10 mouse cellular contexts compared by ENCODE assay signal in the genomic region with DNA sequence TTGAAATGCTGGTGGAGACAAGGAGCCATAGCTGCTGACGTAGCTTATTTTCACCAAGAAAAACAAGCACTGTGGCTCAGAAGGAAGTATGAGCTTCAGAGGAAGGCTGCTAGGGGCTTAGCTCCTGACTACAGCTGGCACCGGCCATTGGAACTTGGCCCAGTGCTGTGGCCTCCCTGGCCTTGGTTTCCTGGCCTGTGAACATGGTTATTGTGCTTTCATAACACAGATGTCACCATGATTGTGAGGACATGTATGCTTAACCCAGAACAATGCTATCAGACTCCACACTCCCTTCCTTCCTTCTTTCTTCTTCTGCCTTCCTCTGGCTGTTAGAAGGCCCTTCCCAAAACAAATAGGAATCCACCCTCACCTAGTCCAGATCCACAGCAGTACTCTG.
A peak's percentile ranks its signal among the peaks of the same experiment; 100 is the strongest.
DNase-seq lines count a peak whose midpoint lies in the region; ATAC-seq and TF ChIP-seq lines count a peak whose summit lies in the region.
"Had no signal": no experiment of that assay in that cellular context is flagged by ENCODE, and none has a peak within 500 bp of the region (broad histone marks: within the 10 kb centered on the region; RNA-seq: fewer than 3 reads in every experiment).

No protein-coding gene starts in this region.

- H3K4me1 ChIP-seq in heart, embryonic 12.5 days (replicated peaks): no peaks in the 10 kb centered on the region
- H3K4me1 ChIP-seq: hindbrain, embryonic 13.5 days; limb, embryonic 15.5 days had no signal

- peak; percentile 24 for DNase-seq in gastrocnemius, adult 2 months
- no peak for DNase-seq in gastrocnemius, adult 8-10 months (ENCODE audit: low spot score in 2 of 2)
- peak; percentile 80 for DNase-seq in kidney, postnatal 14 days
- peak; percentile 67 for DNase-seq in lung, postnatal 36 days
- no peak for DNase-seq in layer of hippocampus, adult 9-11 months
- DNase-seq in thymus, postnatal 0 days (ENCODE audit: low spot score): no peak
- DNase-seq in right cerebral cortex, postnatal 10 days (ENCODE audit: low spot score in 2 of 2): no peak

- H3K4me3 ChIP-seq in gastrocnemius, adult 2 months: no peak overlapping the region
- no peak overlapping the region for H3K4me3 ChIP-seq in heart, embryonic 12.5 days
- H3K4me3 ChIP-seq: hindbrain, embryonic 13.5 days; limb, embryonic 15.5 days had no signal

- no peaks in the 10 kb centered on the region for H3K9me3 ChIP-seq in heart, embryonic 12.5 days (replicated peaks)
- H3K9me3 ChIP-seq: hindbrain, embryonic 13.5 days; limb, embryonic 15.5 days had no signal

- no peak overlapping the region for H3K27ac ChIP-seq in gastrocnemius, adult 2 months
- no peak overlapping the region for H3K27ac ChIP-seq in heart, embryonic 12.5 days (ENCODE audit: poor library complexity, severe bottlenecking)
- H3K27ac ChIP-seq: hindbrain, embryonic 13.5 days; limb, embryonic 15.5 days had no signal

- ATAC-seq in heart, embryonic 12.5 days (ENCODE audit: insufficient number of reproducible peaks, low FRiP score): peak; percentile 86

- no peak overlapping the region for H3K9ac ChIP-seq in heart, embryonic 12.5 days
- H3K9ac ChIP-seq: hindbrain, embryonic 13.5 days; limb, embryonic 15.5 days had no signal

- 54% methylated on average over 2 of the region's 2 CpGs for WGBS in heart, embryonic 12.5 days

- intact Hi-C loops in gastrocnemius, adult 2 months (cut with DNase I): no loop called here

- no peak for TF ChIP-seq CTCF in gastrocnemius, adult 2 months (IDR thresholded peaks at IDR 0.05)

- H3K4me2 ChIP-seq in heart, embryonic 12.5 days: no peak overlapping the region
- H3K4me2 ChIP-seq: hindbrain, embryonic 13.5 days; limb, embryonic 15.5 days had no signal

- H3K27me3 ChIP-seq in heart, embryonic 12.5 days (replicated peaks): no peaks in the 10 kb centered on the region
- H3K27me3 ChIP-seq: hindbrain, embryonic 13.5 days; limb, embryonic 15.5 days had no signal

- no peaks in the 10 kb centered on the region for H3K36me3 ChIP-seq in heart, embryonic 12.5 days
- H3K36me3 ChIP-seq: limb, embryonic 15.5 days had no signal

Comparison
In these comparisons a context has a peak if more than half of its experiments do, and no peak if none do; other contexts are left out.
1. DNase-seq: peak in gastrocnemius, adult 2 months (single experiment), kidney, postnatal 14 days (single experiment) and lung, postnatal 36 days (single experiment); none in gastrocnemius, adult 8-10 months (0 of 2), layer of hippocampus, adult 9-11 months (single experiment), thymus, postnatal 0 days (single experiment) and right cerebral cortex, postnatal 10 days (0 of 2).